Mouse (Mus musculus): Measurements from ENCODE around the gene Olfr155.

DNA sequence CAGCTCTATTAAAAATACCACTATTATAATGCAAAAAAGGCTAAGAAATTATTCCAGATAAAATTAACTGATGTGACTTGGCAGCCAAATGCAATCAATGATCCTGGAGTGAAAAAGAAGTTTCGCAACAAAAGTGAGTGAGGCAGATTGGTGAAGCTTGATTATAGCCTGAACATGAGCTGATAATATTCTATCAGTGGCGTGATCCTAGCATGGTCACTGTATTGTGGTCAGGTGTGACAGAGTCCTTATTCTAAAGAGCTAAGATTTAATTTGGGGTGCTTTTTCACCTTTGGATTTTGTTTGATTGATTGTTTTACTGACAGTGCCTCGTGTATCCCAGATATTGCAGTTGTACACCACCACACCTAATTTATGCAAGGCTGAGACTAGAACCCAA is 39.9 kb downstream of the Olfr155 start:
- TF ChIP-seq CTCF (IDR thresholded peaks at IDR 0.05; ENCODE audit: borderline replicate concordance, extremely low read depth, insufficient read depth, insufficient read length) (no peak), POLR2A (IDR thresholded peaks at IDR 0.05; ENCODE audit: borderline replicate concordance, extremely low read depth, insufficient read depth, insufficient read length, poor library complexity, severe bottlenecking) (no peak)
